Mouse (Mus musculus) neural tube, embryonic 12.5 days (tissue): ENCODE data around the gene Taf10. TPM values are rescaled to one million over a fixed set of nuclear protein-coding genes. Genes with fewer than 3 reads are reported as not detected.

Source experiments
- ATAC-seq: fragments of 200-750 bp; cut with Nextera tagmentation; 2 replicates; pipeline ENCODE4 v1.8.0; 2017; ENCODE audit warnings: low read depth, mild to moderate bottlenecking, moderate TSS enrichment, moderate library complexity; ENCODE audit not compliant: low FRiP score
- H3K27ac ChIP-seq: fragments of 300-500 bp; sonication (generic); 2 replicates; pipeline ENCODE4 v1.5.1; 2016
- H3K27me3 ChIP-seq: fragments of 300-500 bp; sonication (generic); replicated peaks from 2 replicates; pipeline ENCODE4 v1.6.1; 2016; ENCODE audit warnings: mild to moderate bottlenecking
- H3K36me3 ChIP-seq: fragments of 300-500 bp; sonication (generic); 2 replicates; pipeline ENCODE4 v1.6.1; 2016; ENCODE audit warnings: mild to moderate bottlenecking
- H3K4me1 ChIP-seq: fragments of 300-500 bp; sonication (generic); 2 replicates; pipeline ENCODE4 v1.6.1; 2016
- H3K4me2 ChIP-seq: fragments of 300-500 bp; sonication (generic); replicated peaks from 2 replicates; pipeline ENCODE4 v1.6.1; 2016; ENCODE audit warnings: mild to moderate bottlenecking
- H3K4me3 ChIP-seq: fragments of 300-500 bp; sonication (generic); 2 replicates; pipeline ENCODE4 v1.5.1; 2016
- H3K9ac ChIP-seq: fragments of 300-500 bp; sonication (generic); 2 replicates; pipeline ENCODE4 v1.6.1; 2016; ENCODE audit warnings: mild to moderate bottlenecking
- H3K9me3 ChIP-seq: fragments of 300-500 bp; sonication (generic); 2 replicates; pipeline ENCODE4 v1.6.1; 2016; ENCODE audit warnings: mild to moderate bottlenecking
- WGBS: fragments of 180-500 bp; shearing (Covaris S2); methylation state at CpG from one replicate; pipeline ENCODE4 v1.1.7; 2016; 5-methylcytosine and 5-hydroxymethylcytosine counted together
- polyA plus RNA-seq: library from polyadenylated mRNA; unstranded; fragments of >200 nt; fragmentation: Nextera tagmentation; extraction: Ambion mirVana; gene quantifications from 2 replicates; pipeline ENCODE4 v1.2.1, GENCODE M21; 2016

Taf10 gene
- polyA plus RNA-seq, 1 experiment from 2014 or later: 171 TPM

DNA sequence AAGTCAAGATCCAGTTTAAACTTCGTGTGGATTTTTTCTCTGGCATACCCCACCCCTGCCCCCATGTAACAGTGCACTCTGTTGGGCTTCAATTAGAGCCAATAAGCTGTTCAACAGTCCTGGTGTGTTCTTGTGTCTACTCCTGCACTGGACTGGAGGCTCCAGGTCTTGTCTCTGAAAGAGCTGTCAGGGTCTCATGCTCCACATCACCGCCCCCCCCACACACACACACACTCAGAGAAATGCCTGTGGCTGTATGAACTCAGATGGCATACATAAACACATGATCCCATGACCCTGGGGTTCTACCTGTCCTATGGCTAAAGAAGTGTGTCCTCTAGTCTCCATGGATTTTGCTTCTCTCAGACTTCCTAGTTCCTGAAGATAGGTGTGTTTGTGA, 31.9 kb upstream of the Taf10 start:
- H3K4me2 ChIP-seq: no peak overlapping the region
- H3K4me1 ChIP-seq: peaks cover 36% of the 10 kb centered on the region
- H3K27me3 ChIP-seq: no peaks in the 10 kb centered on the region
- no peak overlapping the region for H3K9ac ChIP-seq
- H3K27ac ChIP-seq: no peak overlapping the region
- H3K4me3 ChIP-seq: no peak overlapping the region
- no peaks in the 10 kb centered on the region for H3K9me3 ChIP-seq
- 92% methylated on average over 2 of the region's 2 CpGs for WGBS
- no peak for ATAC-seq
- H3K36me3 ChIP-seq: peaks cover 74% of the 10 kb centered on the region

DNA sequence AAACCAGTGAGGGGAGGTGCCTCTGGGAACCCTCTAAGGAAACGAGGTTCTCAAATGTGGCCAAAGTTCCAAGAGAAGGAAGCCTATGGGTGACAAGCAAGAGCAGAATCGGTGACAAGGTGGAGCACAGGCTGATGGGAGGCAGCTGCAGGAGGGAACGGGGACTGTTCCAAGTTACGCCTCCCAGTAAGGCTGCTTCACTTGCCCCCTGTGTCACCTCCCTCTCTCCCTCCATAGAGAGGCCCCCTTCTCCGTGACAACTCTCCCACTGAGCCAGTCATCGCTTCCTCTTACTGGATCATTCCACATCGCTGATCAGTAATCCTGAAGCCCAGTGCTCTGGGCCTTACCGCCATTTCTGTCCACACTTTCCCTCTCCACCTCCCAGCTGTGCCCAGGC, 30.5 kb upstream of the Taf10 start:
- H3K9me3 ChIP-seq: no peaks in the 10 kb centered on the region
- ATAC-seq: no peak
- H3K4me1 ChIP-seq: peaks cover 41% of the 10 kb centered on the region

DNA sequence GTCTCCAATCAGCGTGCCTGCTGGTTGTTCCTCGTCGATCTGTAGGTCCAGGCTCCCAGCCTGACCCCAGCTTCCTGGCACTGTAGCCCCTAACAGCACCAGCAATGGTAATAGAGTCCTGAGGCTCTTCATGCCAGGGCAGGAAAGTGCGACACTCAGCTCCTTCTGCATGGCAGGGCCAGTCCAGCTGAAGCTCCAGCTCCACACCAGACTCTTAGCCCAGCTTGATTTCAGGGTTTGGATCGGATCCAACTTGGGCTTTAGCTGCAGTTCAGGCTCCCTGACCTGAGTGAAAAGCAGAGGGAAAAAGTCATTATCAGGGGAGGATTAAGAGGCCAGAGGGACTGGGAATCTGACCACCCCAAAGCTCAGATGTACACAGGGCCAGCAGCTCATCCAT, 28.9 kb upstream of the Taf10 start:
- Histone ChIP-seq H3K27me3 (no peaks in the 10 kb centered on the region), H3K9ac (no peak overlapping the region), H3K4me1 (peaks cover 34% of the 10 kb centered on the region), H3K36me3 (peaks cover 63% of the 10 kb centered on the region), H3K27ac (no peak overlapping the region), H3K4me2 (no peak overlapping the region), H3K9me3 (no peaks in the 10 kb centered on the region), H3K4me3 (no peak overlapping the region)
- 94% methylated on average over 5 of the region's 5 CpGs for WGBS
- ATAC-seq: no peak

More for the DNA sequence above, 30.5 kb upstream of the Taf10 start:
- H3K36me3 ChIP-seq: peaks cover 74% of the 10 kb centered on the region
- H3K4me2 ChIP-seq: no peak overlapping the region
- 43% methylated on average over 8 of the region's 8 CpGs for WGBS
- no peak overlapping the region for H3K9ac ChIP-seq
- H3K27me3 ChIP-seq: no peaks in the 10 kb centered on the region
- H3K4me3 ChIP-seq: no peak overlapping the region
- no peak overlapping the region for H3K27ac ChIP-seq

DNA sequence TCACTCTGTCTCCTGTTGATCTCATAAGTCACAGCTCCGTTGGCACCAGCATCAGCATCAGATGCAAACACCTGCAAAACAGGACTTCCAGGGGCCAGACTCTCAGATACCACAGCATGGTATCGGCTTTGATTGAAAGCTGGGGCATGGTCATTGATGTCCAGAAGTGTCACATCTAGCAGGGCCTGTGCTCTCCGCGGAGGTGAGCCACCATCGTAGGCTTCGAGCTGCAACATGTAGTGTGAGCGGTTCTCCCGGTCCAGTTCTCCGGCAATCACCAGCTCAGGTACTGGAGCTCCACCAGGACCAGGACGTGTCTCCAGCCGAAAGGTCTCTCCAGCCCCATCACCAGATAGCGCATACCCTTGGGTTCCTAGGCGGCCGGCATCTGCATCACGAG, 28.2 kb upstream of the Taf10 start:
- Histone ChIP-seq H3K27ac (no peak overlapping the region), H3K36me3 (peaks cover 65% of the 10 kb centered on the region), H3K4me1 (peaks cover 36% of the 10 kb centered on the region), H3K27me3 (no peaks in the 10 kb centered on the region), H3K4me2 (no peak overlapping the region), H3K4me3 (no peak overlapping the region), H3K9me3 (no peaks in the 10 kb centered on the region), H3K9ac (no peak overlapping the region)
- ATAC-seq: no peak
- WGBS: 94% methylated on average over 15 of the region's 15 CpGs

DNA sequence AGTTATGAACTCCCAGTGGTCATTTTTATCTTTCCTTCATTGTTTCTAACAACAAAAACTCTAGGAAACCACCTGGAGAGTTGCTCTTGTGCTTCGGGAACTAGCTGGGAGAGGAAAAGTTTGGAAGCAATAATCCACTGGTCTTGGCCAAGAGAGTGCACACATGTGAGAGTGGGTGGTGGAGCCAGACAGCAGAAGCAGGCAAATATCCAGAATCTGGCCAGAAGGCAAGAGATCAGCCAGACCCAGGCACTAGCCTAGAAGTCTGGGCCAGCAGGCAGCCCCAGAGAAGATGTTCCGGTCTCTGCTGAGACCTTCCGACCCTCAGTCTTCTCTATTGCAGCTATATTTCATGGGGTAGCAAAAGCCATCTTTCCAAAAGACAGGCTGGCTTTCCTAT, 25.8 kb upstream of the Taf10 start:
- H3K4me1 ChIP-seq: peaks cover 29% of the 10 kb centered on the region
- ATAC-seq: no peak
- H3K4me3 ChIP-seq: no peak overlapping the region
- H3K27me3 ChIP-seq: peaks cover 3% of the 10 kb centered on the region; the same call in 1 of the 2 replicates
- H3K4me2 ChIP-seq: no peak overlapping the region
- no peak overlapping the region for H3K27ac ChIP-seq
- peaks cover 66% of the 10 kb centered on the region for H3K36me3 ChIP-seq
- H3K9ac ChIP-seq: no peak overlapping the region
- 88% methylated on average over 3 of the region's 3 CpGs for WGBS
- H3K9me3 ChIP-seq: no peaks in the 10 kb centered on the region

DNA sequence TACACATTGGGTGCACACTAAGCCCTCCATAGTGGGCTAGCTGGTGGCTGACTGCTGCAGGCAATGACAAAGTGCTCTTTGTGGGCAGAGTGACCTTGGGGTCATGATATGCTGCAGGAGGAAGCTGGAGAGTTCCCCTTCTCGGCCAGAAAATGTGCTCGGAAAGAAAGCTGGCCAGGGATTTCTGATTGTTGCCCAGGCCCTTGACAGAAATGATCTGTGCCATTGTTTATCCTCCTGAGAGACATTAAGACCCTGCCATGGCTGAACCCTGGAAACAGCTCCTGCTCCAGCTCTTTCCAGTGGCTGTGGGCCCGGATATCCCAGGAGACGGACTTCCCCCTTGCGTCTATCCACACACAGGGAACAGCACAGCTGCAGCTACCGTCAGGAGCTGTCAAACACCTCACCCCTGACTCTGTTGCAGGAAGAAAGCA, 23.6 kb upstream of the Taf10 start:
- H3K9me3 ChIP-seq: no peaks in the 10 kb centered on the region
- H3K27me3 ChIP-seq: peaks cover 23% of the 10 kb centered on the region
- no peak overlapping the region for H3K27ac ChIP-seq
- ATAC-seq: no peak
- 16% methylated on average over 6 of the region's 6 CpGs for WGBS
- H3K4me1 ChIP-seq: peaks cover 26% of the 10 kb centered on the region
- H3K4me2 ChIP-seq: peak overlapping the region; percentile 31
- no peak overlapping the region for H3K4me3 ChIP-seq
- H3K36me3 ChIP-seq: peaks cover 74% of the 10 kb centered on the region
- H3K9ac ChIP-seq: no peak overlapping the region

DNA sequence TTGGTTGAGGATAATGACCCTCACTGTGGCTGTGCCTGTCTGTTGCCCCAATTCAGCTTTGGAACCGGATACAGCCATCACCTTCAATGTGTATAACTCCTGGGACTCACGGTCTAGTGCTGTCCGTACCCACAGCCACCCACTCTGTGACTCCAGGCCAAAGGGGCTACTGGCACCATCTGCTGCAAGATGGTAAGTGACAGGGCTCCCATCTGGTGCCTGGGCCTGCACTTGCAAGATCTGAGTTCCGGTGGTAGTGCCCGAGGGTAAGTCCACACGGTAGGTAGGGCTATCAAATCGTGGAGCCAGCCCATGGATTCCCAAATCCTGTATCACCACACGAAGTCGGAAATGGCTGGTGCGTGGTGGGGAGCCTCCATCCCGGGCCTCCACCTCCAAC, 20.2 kb upstream of the Taf10 start:
- H3K9me3 ChIP-seq: no peaks in the 10 kb centered on the region
- H3K36me3 ChIP-seq: peaks cover 63% of the 10 kb centered on the region
- no peak overlapping the region for H3K4me3 ChIP-seq
- no peak overlapping the region for H3K4me2 ChIP-seq
- no peak overlapping the region for H3K27ac ChIP-seq
- no peak overlapping the region for H3K9ac ChIP-seq
- 89% methylated on average over 11 of the region's 11 CpGs for WGBS
- H3K4me1 ChIP-seq: peaks cover 18% of the 10 kb centered on the region
- peaks cover 28% of the 10 kb centered on the region for H3K27me3 ChIP-seq
- ATAC-seq: no peak

DNA sequence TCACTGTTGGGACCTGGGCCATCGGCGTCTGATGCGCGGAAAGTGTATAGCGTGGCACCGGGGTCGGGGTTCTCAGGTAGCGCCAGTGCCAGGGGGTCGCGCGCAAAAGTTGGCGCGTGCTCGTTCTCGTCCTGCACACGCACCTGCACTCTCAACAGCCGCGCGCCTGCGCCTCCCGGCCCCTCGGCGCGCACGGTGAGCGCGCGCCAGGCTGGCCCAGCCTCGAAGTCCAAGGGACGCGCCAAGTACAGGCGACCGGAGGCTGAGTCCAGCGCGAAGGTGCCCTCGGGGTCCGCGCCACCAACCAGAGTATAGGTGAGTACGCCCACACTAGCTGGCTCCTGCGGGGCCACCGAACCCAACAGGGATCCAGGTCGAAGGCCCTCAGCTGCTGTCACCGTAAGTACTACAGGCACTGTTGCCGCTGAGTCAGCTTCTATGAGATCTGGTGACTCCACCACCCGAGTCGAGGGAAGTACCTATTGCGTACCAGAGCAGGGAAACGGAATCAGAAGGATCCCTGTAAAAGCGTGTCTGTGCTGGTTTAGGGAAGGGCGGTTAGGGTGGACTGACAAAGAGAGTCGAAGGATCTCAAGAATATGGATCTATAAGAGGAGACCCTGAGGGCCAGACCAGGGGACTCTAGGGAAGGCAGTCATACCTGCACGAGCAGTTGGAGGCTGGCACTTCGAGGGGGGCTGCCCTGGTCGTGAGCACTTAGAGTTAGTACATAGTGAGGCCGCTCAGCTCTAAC, 18.5 kb upstream of the Taf10 start:
- ATAC-seq: no peak; the same call in 1 of the 2 replicates
- Histone ChIP-seq H3K9ac (no peak overlapping the region), H3K36me3 (peaks cover 79% of the 10 kb centered on the region), H3K27me3 (peaks cover 28% of the 10 kb centered on the region), H3K4me1 (peaks cover 5% of the 10 kb centered on the region; the same call in 1 of the 2 replicates), H3K4me2 (peak overlapping the region; percentile 16; the same call in 1 of the 2 replicates), H3K4me3 (no peak overlapping the region; the same call in 1 of the 2 replicates), H3K27ac (no peak overlapping the region), H3K9me3 (no peaks in the 10 kb centered on the region)
- WGBS: 22% methylated on average over 55 of the region's 55 CpGs

DNA sequence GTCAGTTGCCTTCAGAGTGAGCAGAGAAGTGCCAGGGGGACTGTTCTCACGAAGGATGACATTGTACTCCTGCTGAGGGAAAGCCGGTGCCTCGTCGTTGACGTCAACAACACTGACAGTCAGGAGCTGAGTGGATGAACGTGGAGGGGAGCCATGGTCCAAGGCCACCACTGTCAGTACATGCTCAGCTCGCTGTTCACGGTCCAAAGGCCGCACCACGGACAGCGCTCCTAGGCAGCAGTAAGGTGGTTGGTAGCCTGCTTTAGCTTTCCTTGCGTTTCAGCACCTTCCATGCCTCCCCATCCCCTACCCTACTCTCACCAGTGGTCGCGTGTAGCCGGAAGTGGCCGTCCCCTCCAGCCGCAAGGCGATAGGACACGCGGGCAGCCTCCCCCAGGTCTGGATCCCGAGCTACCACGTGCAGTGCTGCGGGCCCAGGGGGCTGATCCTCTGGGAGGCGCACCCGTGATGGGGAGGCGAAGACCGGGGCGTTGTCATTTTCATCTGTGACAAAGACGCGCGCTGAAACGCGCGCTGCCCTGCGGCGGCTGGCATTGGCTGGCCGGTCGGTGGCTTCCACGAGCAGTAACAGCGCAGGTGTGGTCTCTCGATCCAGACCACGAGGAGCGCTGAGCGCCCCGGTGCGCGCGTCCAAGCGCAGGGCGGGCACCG, 17.8 kb upstream of the Taf10 start:
- Histone ChIP-seq H3K4me3 (no peak overlapping the region; the same call in 1 of the 2 replicates), H3K27me3 (peaks cover 28% of the 10 kb centered on the region), H3K27ac (no peak overlapping the region; the same call in 1 of the 2 replicates), H3K36me3 (peaks cover 84% of the 10 kb centered on the region), H3K4me2 (peak overlapping the region; percentile 16; the same call in 1 of the 2 replicates), H3K4me1 (no peaks in the 10 kb centered on the region; the same call in 1 of the 2 replicates), H3K9ac (no peak overlapping the region), H3K9me3 (no peaks in the 10 kb centered on the region)
- 17% methylated on average over 51 of the region's 51 CpGs for WGBS
- no peak; the same call in 1 of the 2 replicates for ATAC-seq

- WGBS: 94% methylated on average over 10 of the region's 10 CpGs
- H3K4me1 ChIP-seq: peaks cover 7% of the 10 kb centered on the region
- H3K9ac ChIP-seq: no peak overlapping the region
- no peak overlapping the region for H3K27ac ChIP-seq
- no peak for ATAC-seq
- H3K27me3 ChIP-seq: no peaks in the 10 kb centered on the region
- no peak overlapping the region for H3K4me2 ChIP-seq
- no peaks in the 10 kb centered on the region for H3K9me3 ChIP-seq
- peaks cover 70% of the 10 kb centered on the region for H3K36me3 ChIP-seq
- H3K4me3 ChIP-seq: no peak overlapping the region
These were observed 9.1 kb upstream of the Taf10 start for GRCm38 (mm10) chr7:105753281-105753680.

GRCm38 (mm10) chr7:105752716-105753115, 8.6 kb upstream of the Taf10 start:
- ATAC-seq: peak; percentile 38
- Histone ChIP-seq H3K4me3 (no peak overlapping the region), H3K27ac (no peak overlapping the region), H3K9me3 (no peaks in the 10 kb centered on the region), H3K4me2 (no peak overlapping the region), H3K9ac (no peak overlapping the region), H3K27me3 (no peaks in the 10 kb centered on the region), H3K4me1 (peaks cover 7% of the 10 kb centered on the region), H3K36me3 (peaks cover 68% of the 10 kb centered on the region)
- 85% methylated on average over 2 of the region's 2 CpGs for WGBS
